Mouse (Mus musculus) frontal cortex, postnatal 10 days (tissue): ENCODE data around the gene Casp9.
A peak's percentile ranks its signal among the peaks of the same experiment; 100 is the strongest.

ENCODE experiments used
- DNase-seq, 2 experiments: peaks; one replicate each; pipeline ENCODE4 v3.0.0; 2022; ENCODE audit warnings: low spot score in 2 of 2, mixed read lengths in 1 of 2

Gene Casp9

DNA sequence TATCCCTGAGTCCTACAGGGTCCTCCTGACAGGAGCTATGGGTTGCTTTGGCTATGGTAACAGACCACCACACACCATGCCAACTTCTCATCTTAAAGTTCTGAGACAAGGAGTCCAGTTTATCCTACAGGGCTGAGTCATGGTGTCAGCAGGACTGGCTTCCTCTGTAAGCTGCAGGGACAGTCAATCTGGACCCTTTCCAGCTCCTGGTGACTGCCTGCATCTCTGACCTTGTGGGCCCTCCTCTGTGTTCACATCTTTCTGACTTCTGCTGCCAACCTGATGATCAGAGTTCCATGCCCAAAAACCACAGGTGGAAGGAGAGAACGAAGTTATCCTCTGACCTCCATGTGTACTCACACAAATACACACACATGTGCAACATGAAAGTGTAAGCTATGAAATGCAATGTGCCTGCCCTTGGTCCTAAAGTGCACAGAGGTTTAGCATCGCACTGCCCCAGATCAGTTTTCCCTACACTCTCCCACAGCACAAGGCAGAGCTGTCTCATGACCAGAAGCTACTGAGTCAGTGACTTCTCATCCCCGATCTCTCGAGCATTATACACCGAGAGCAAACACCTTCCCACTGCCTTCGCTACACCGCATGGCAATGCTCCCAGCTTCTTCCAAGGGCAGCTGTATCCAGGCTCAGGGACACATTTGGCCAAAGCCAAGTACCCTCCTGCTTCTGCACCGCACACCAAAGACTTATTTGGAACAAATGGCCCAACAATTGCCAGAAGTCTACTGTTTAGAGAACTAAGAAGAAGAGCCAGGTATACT lies 12.0 kb upstream of the Casp9 start:
- no peak for DNase-seq

DNA sequence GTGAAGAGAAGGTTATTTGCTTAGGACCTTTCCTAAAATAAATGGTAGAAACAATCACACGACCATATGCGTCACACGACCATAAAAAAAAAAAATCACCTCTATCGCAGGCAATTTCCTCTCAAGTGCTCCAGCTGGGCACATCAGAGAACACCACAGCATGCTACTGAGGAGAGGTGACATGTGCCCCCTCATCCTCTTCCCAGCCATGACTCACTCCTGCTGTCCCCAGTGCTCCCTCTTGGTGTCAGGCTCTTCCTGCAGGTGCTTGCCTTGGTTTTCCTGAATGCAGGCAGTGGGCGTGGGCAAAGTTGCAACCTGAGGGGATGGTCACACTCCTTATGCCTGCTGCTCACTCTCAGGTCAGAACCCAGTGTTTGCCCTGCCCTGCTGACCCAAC lies 8.6 kb upstream of the Casp9 start:
- DNase-seq, result no peak

DNA sequence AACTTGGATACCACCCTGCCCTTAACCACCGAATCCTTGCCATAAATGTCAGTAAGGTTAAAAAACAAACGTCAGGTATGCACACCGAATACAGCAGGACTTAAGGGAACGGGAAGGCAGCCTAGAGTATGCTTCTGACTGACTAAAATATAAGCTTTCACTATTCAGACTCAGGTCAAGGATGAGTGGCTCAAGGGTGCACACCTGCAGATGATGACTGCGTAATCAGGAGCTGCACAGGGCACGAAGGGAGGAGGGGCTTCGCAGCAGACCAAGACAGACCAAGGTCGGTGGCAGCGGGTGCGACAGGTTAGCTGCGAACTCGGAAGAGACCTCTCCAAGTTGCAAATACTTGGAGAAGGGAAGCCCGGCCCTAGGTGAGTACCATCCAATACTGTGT lies 7.3 kb upstream of the Casp9 start:
- DNase-seq, result no peak

DNA sequence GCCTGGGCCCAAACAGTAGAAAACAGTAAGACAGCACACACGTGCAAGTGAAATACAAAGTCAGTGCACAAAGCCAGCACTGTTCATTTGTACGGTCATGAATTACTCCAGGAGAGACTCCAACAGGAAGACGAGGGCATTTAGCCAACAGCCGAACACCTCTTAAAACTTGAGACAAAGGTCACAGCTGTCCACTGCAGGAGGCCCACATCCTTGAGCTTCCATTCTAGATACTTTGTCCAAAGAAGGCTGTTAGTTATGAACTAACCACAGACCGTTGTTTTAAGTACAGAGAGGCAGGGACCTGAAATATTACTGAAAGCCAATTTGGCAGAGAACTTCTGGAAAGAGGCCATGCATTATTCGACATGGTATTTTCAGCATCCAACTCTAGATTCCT lies 6.4 kb upstream of the Casp9 start:
- no peak for DNase-seq

DNA sequence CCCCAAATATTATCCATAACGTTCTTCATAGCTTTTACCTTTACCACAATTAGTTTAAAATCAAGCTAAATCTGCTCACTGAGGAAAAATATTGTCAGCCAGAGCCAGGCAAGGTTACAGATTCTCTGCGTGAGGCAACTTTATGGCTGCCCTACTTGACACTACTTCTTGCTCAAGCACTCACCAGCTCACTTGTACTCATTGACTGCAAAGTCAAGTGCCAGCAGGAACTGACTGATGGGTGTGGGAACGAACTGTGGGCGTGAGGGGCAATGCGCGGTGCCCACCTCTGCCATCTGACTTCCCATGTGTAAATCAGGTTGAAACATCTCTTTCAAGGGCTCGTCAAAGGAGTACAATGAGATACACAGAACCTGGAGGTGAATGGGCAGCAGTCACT lies 6.0 kb upstream of the Casp9 start:
- DNase-seq, result no peak

DNA sequence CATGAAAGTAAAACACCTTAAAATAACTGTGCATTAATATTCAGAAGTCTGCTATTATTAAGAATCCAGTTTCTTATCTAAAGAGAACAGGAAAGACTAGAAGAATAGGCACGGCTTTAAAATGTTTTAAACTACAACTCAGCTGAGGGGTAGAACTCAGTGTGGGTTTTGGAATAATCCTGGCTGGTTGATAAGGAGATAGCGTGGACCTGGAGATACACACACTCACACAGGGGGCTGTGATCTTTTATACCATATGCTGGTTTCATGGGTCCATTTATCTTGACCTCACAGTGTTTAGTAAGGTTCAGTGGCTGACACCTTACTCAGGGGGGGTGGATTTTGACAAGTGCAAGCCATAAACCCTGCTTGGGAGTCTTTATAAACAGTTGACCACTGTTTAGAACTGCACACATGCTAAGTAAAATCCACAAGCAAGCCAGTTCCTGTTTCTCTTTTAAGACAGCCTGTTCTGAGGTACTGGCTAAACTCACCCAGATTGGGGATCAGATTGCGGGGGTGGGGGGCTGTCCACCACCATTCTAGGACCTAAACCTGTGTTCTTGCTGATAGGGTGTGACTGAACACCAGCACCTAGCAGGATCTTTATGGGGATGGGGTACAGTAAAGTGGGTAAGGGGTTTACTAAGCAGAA lies 3.7 kb upstream of the Casp9 start:
- no peak for DNase-seq

DNA sequence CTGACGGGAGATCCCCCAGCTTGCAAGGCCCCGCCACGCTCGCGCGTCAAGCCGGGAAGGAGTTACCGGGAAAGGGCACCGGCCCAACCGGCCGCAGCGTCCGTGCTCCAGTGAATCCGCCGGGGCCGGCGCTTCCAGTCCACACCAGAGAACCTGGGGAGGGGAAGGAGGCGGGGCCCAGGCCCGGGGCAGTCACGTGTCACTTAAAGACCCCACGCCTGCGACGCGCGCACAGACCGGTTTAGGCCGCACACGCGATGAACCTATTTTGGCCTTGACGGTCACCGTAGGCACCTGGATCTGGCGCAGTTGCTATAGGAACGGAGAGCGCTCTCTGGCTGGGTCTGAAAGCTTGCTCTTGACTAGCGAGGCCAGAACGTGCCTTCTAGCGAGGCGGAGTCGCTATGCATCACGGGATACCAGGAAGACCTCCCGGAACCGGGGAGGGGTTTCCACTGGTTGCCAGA lies 2.9 kb upstream of the Casp9 start, which contains the start of gene Dnajc16:
Dnajc16 (minus strand) TSS at position 408 of the 467 bp plus-strand sequence.
- DNase-seq, result peak; percentile 97 to 98

DNA sequence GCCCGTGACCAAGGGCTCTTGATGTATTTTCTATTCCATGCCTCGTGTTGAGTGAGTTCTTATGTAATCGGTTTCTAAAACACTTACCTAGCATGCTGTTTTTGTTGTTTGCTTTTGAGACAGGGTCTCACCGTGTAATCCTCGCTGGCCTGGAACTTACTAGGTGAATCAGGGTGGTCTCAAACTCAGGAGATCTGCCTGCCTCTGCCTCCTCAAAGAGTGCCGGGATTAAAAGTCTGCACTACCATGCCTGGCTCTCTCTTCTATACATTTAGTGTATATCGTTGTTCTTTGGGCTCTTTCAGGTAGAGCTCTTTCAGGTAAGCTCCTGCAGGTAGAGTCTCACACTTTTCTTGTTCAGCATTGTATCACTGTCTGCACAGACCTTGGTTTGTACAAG lies 1.9 kb upstream of the Casp9 start:
- no peak for DNase-seq

DNA sequence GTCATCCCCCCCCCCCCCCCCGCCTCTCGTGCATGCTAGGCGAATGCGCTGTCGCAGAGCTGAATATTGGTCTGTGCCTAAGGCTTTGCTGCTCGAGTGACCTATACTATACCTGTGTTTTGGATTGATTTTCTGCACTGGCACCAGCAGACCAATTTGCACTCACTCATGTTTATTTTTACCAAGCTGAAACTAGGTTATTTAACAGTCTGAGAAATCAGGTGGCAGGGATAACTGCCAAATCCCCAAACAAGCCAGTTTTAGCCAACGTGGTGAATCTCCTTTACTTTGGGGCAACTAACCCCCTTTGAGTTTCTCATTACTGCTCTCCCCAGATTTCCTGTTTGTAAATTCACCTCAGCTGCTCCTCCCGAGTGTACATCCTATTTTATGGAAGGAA lies 1.5 kb upstream of the Casp9 start:
- DNase-seq, result no peak

DNA sequence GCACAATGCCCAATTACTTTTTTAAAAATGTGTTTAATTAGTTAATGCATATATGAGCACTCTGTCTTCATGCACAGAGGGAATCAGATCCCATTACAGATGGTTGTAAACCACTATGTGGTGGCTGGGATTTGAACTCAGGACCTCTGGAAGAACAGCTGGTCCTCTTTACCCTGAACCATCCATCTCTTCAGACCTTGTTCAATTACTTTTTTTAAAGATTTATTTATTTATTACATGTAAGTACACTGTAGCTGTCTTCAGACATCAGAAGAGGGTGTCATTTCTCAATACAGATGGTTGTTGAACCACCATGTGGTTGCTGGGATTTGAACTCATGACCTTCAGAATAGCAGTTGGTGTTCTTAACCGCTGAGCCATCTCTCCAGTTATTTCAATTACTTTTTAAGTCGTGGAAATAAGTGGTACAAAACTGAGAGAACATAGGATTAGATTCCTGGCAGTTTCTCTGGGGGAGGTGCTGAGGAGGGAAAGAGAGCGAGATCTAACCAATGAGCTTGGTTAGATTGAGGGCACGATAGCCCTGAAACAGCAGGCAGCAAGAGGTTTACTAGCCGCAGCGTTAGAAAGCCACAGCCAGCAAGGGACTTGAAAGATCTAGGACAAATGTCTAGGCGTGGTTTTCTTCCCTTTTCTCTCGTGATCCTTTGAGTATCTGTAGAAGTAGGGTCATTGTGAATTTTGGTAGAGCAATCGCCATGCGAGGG lies 694 bp upstream of the Casp9 start:
- no peak for DNase-seq

DNA sequence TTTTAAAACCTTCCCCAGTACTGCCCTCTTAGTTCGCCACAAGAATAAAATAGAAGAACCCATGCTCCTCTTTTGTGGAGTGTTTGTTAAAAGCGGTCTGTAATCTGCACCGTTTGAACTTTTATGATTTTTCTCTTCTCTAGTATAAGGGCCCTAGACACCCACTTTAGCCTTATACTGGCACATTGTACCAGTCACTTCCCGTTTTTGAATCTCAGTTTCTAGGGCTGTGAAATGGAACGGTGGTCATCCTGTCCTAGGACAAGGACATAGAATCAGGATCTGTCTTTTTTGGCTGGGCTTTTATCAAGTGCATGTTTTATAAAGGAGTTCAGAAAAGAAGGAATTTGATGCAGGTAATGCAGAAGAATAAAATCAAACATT lies 732 bp downstream of the Casp9 start:
- no peak for DNase-seq

DNA sequence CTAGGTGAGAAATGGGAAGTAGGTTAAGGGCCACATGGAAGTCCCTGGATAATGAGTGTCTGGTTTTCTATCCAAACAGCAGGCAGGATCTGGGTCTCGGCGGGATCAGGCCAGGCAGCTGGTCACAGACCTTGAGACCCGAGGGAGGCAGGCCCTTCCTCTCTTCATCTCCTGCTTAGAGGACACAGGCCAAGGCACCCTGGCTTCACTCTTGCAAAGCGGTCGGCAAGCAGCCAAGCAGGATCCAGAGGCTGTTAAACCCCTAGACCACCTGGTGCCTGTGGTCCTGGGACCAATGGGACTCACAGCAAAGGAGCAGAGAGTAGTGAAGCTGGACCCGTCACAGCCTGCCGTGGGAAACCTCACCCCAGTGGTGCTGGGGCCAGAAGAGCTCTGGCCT lies 2.9 kb downstream of the Casp9 start:
- no peak for DNase-seq

DNA sequence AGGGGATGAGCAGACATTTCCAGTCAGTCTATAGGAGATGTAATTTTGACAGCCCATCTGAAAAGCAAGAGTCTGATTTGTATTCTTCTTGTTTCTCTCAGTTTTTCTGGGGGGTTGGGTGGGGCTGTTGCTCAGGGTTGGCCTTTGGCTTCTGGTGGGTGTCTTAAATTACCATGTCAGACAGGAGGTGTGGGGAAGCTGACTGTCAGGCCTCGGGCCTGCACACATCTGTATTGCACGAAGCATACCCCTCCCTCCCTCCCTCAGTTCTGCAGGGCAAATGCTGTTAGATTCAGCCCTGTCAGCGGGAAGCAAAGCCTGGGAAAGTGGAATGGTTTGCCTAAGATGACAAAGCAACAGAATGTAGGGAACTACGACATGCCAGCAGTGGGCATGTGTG lies 3.5 kb downstream of the Casp9 start:
- no peak for DNase-seq

DNA sequence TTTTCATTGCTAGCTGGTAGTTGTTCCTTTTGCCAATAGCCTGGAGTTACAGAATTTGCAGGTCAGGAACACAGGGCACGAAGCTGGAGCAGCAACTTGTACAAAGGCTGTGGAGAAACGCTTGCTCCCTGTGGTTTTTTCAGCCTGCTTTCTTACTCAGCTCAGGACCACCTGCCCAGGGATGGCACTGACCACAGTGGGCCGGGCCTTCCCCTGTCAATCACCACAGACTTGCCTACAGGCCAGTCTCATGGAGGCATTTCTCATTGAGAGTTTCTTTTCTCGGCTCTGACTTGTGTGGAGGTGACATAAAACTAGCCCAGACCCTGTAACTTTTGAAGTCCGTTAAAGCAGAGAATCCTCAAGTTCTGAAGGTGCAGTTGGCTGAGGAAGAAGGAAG lies 4.1 kb downstream of the Casp9 start:
- no peak for DNase-seq

DNA sequence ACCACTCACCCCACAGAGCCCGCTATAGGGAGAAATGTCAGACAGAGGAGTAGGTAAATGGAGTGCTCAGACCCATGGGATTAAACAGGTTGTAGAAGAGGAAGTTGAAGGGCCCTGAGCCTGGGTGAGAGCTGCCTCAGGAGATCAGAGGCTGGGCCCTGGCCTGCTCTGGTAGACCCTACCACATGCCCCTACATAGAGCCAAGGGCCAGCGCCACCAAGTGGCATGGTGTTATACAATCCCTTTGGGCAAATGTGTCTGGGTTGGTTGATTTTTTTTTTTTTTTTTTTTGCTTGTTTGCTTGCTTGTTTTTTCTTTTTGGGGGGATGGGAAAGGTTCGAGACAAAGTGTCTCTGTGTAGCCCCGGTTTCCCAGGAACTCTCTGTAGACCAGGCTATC lies 10.7 kb downstream of the Casp9 start:
- no peak for DNase-seq

DNA sequence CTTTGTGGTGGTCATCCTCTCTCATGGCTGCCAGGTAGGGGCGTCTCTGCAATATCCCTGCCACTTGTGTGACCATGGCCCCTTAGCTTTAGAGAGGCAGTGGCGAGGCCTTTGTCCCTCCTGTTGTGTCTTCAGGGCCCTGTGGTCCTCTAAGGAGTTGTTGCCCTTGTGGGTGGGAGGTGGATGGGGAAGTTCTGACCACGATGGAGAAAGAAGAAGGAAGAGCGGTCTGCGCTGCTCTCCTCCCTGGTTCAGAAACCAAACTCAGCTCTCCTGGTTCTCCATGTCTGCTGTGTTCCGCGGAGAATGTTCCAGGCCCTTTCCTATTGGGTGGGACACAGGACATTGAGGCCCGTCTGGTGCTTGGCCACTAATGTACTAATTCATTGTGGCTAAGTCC lies 12.5 kb downstream of the Casp9 start:
- no peak for DNase-seq

DNA sequence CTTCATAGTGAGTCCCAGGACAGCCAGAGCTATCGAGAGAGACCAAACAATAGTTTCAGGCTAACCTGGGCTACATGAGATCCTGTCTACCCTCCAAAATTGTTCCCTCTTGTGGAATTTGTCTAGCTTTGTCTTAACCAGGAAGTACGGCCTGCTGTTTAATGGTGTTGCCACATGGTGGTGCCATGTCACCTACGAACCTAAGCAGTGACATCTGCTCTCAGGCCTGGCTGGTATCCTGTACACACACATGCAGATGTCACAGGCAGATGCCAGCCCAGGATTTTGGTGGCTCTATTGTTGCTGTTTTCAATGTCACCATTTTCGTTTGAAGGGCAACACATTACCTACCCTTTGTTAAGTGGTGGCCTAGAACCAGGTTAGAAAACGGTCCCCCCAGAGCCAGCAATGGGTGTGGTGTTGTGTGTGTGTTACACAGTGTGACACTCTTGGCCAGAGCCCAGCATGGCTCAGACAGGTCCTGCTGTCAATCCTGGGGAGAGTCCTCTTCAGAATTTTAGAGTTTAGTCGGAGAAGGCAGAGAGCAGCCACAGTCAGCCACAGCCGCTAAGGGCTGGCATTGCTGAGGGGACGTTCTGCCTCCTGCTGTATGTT lies 16.5 kb downstream of the Casp9 start:
- no peak for DNase-seq

DNA sequence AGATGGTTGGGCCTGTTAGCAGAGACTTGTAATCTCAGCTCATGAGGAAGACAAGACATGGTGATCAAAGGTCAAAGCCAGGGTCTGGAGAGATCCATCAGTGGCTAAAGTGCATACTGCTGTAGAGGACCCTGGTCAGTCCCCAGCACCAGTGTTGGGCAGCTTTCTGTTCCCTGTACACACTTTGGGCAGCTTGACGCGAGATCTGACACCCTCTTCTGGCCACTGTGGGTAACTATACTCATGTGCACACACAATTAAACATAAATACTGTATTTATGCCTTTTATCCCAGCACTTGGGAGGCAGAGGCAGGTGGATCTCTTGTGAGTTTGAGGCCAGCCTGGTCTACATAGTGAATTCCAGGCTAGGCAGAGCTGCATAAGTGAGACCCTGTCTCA lies 17.6 kb downstream of the Casp9 start:
- DNase-seq, result no peak

DNA sequence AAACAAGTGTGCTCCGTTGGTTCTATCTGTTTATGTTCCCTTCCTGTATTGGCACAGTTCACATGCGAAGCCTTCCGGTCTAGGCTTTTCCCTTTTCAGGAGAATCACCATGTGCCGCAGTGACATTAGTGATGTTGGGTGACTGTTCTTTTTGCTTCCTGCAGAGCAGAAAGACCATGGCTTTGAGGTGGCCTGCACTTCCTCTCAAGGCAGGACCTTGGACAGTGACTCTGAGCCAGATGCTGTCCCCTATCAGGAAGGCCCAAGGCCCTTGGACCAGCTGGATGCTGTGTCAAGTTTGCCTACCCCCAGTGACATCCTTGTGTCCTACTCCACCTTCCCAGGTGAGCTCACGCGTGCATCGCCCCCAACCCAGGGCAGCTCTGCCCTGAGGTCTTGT lies 18.0 kb downstream of the Casp9 start:
- no peak for DNase-seq

DNA sequence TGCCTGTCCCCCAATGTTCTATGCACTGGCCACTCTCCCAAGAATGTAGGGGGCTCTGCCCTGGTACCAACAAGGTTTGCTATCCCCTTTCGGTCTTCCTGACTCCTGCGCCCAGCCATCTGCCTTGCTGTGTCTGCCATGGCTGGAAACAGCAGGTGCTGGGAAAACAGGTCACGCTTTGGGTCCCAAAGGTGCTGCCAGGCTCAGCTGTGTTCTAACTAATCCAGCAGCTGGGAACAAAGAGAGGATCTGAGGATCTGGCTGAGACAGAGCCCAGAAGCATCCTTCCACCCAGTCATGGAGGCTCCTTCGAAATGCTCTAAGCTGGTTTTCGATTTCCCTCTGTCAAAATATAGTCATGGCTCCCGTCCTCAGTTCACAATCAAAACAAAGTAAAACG lies 22.9 kb downstream of the Casp9 start:
- DNase-seq, result no peak

DNA sequence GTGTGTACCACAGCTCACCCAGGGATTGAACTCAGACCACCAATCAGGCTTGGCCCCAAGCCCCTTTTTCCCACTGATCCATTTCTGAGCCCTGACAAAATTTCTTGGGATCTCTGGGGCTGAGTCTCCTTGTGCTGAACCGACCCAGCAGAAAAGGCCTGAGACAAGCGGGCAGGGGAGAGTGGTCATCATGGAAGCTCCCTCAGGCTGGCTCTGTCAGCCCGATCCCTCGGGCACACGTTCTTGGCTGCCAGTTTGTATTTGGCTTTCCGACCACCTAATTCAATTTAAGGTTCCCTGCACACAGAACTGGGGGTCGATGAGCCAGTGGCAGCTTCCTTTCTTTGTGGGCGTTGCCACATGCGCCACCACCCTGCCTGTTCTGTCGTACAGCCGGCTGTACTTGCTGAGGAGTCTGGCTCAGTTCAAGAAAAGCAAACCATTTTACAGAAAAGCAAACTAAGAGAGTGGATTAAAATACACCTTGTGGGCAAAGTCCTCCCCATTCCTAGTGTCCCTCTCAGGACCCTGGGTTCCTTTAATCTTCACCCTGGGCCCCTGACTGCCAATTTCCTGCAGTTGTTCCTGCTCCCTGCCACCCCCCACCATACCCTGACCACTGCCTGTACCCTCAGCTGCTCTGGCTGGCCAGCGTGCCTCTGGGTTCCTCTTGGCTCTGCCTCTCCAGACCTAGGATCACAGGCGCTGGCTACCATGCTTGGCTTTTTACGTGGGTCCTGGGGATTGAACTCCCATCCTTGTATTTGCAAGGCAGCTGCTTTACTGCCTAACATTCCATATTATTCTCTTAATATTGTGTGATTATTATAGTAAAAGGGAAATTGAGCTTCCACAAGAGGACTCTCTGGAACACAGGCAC lies 23.6 kb downstream of the Casp9 start:
- no peak for DNase-seq
